Mouse (Mus musculus): ENCODE data around the gene Nt5dc1. TPM values are rescaled to one million over a fixed set of nuclear protein-coding genes. Genes with fewer than 3 reads are reported as not detected.
A peak's percentile ranks its signal among the peaks of the same experiment; 100 is the strongest.

Gene Nt5dc1
- polyA plus RNA-seq, 1 experiment from 2014 or later: 4.1 TPM

DNA sequence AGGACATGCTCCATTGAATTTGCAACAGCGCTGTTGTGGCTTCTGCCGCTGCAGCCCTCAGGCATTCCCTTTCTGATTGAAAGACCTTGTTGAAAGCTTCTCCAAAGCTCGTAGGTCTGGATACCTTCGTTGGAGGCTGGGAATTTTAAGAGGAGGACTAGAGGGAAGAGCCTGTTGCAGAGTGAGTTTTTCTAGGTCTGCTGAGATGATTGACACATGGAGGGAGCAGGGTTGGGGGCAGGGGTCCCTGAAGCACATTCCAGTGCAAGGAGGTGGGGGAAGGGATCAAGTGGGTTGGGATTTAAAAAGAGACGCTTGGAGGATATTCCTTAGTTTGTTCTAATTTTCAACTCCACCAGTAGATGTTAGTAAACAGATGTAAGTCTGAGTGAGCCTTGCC lies 118.0 kb downstream of the Nt5dc1 start:
- H3K36me3 ChIP-seq (ENCODE audit: control insufficient read depth, insufficient read depth, low read length): no peaks in the 10 kb centered on the region
- no peaks in the 10 kb centered on the region for H3K27me3 ChIP-seq (ENCODE audit: control insufficient read depth, insufficient read depth, low read length)
- H3K9ac ChIP-seq (ENCODE audit: low read length): peak overlapping the region; percentile 20; the same call in 1 of the 2 replicates
- peak overlapping the region; percentile 63 for H3K4me2 ChIP-seq (ENCODE audit: low read depth)
- peaks cover 16% of the 10 kb centered on the region for H3K4me1 ChIP-seq (ENCODE audit: control insufficient read depth, insufficient read depth, low read length)
- no peaks in the 10 kb centered on the region for H3K9me3 ChIP-seq (ENCODE audit: control insufficient read depth, low read length)
- ATAC-seq (ENCODE audit: insufficient read depth, low FRiP score, low TSS enrichment): no peak
- peak overlapping the region; percentile 58 for H3K4me3 ChIP-seq (ENCODE audit: low read depth, low read length)
- no peak for DNase-seq (ENCODE audit: low spot score)
- WGBS: 27% methylated on average over 5 of the region's 5 CpGs
- no peak overlapping the region for H3K27ac ChIP-seq (ENCODE audit: low read depth, low read length)

DNA sequence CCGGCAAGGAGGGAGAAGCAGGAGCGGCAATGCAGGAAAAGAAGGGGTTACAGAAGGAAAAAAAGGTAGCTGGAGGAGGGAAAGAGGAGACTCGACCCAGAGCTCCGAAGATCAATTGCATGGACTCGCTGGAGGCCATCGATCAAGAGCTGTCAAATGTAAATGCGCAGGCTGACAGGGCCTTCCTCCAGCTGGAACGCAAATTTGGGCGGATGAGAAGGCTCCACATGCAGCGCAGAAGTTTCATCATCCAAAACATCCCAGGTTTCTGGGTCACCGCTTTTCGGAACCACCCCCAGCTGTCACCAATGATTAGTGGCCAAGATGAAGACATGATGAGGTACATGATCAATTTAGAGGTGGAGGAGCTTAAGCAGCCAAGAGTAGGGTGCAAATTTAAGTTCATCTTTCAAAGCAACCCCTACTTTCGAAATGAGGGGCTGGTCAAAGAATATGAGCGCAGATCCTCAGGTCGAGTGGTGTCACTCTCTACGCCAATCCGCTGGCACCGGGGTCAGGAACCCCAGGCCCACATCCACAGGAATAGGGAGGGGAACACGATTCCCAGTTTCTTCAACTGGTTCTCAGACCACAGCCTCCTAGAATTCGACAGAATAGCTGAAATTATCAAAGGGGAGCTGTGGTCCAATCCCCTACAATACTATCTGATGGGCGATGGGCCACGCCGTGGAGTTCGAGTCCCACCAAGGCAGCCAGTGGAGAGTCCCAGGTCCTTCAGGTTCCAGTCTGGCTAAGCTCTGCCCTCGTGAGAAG lies 120.2 kb downstream of the Nt5dc1 start:
- 45% methylated on average over 25 of the region's 25 CpGs for WGBS
- Histone ChIP-seq H3K36me3 (ENCODE audit: control insufficient read depth, insufficient read depth, low read length) (no peaks in the 10 kb centered on the region), H3K4me1 (ENCODE audit: control insufficient read depth, insufficient read depth, low read length) (peaks cover 16% of the 10 kb centered on the region), H3K4me3 (ENCODE audit: low read depth, low read length) (peak overlapping the region; percentile 58), H3K27me3 (ENCODE audit: control insufficient read depth, insufficient read depth, low read length) (no peaks in the 10 kb centered on the region), H3K9ac (ENCODE audit: low read length) (peak overlapping the region; percentile 66), H3K27ac (ENCODE audit: low read depth, low read length) (peak overlapping the region; percentile 85), H3K4me2 (ENCODE audit: low read depth) (peak overlapping the region; percentile 63), H3K9me3 (ENCODE audit: control insufficient read depth, low read length) (no peaks in the 10 kb centered on the region)
- DNase-seq (ENCODE audit: low spot score) (no peak), ATAC-seq (ENCODE audit: insufficient read depth, low FRiP score, low TSS enrichment) (peak; percentile 51)

- Histone ChIP-seq H3K36me3 (ENCODE audit: control insufficient read depth, insufficient read depth, low read length) (no peaks in the 10 kb centered on the region), H3K9me3 (ENCODE audit: control insufficient read depth, low read length) (no peaks in the 10 kb centered on the region), H3K27me3 (ENCODE audit: control insufficient read depth, insufficient read depth, low read length) (no peaks in the 10 kb centered on the region), H3K9ac (ENCODE audit: low read length) (peak within 1 kb of the TSS; percentile 66), H3K4me3 (ENCODE audit: low read depth, low read length) (peak within 1 kb of the TSS; percentile 58), H3K4me2 (ENCODE audit: low read depth) (peak within 1 kb of the TSS; percentile 63), H3K4me1 (ENCODE audit: control insufficient read depth, insufficient read depth, low read length) (peaks cover 16% of the 10 kb centered on the region), H3K27ac (ENCODE audit: low read depth, low read length) (peak within 1 kb of the TSS; percentile 85)
- WGBS: under 1% methylated on average over 38 of the region's 38 CpGs
- peak; percentile 91 for DNase-seq (ENCODE audit: low spot score)
- ATAC-seq (ENCODE audit: insufficient read depth, low FRiP score, low TSS enrichment): peak; percentile 98
Measured at GRCm38 (mm10) chr10:34297299-34297979, 120.9 kb downstream of the Nt5dc1 start, which contains the start of gene Tspyl4. Tspyl4 (plus strand) TSS chr10:34297442.

GRCm38 (mm10) chr10:34296911-34297298 lies 121.4 kb downstream of the Nt5dc1 start:
- Histone ChIP-seq H3K27ac (ENCODE audit: low read depth, low read length) (no peak overlapping the region), H3K4me2 (ENCODE audit: low read depth) (peak overlapping the region; percentile 63), H3K36me3 (ENCODE audit: control insufficient read depth, insufficient read depth, low read length) (no peaks in the 10 kb centered on the region), H3K9ac (ENCODE audit: low read length) (0 out of 2 replicates have a peak overlapping the region, but pooled peaks have one; percentile 26), H3K27me3 (ENCODE audit: control insufficient read depth, insufficient read depth, low read length) (no peaks in the 10 kb centered on the region), H3K9me3 (ENCODE audit: control insufficient read depth, low read length) (no peaks in the 10 kb centered on the region), H3K4me3 (ENCODE audit: low read depth, low read length) (peak overlapping the region; percentile 58), H3K4me1 (ENCODE audit: control insufficient read depth, insufficient read depth, low read length) (peaks cover 16% of the 10 kb centered on the region)
- ATAC-seq (ENCODE audit: insufficient read depth, low FRiP score, low TSS enrichment): 0 out of 2 replicates have a peak, but pooled peaks have one; percentile 8
- 4% methylated on average over 13 of the region's 13 CpGs for WGBS
- DNase-seq (ENCODE audit: low spot score): no peak

GRCm38 (mm10) chr10:34282420-34283238 lies 135.7 kb downstream of the Nt5dc1 start:
- peak; percentile 46 for DNase-seq (ENCODE audit: low spot score)

GRCm38 (mm10) chr10:34281962-34282388 lies 136.4 kb downstream of the Nt5dc1 start, which contains the start of gene Tspyl1:
Tspyl1 (plus strand) TSS chr10:34282190.
- Histone ChIP-seq H3K36me3 (ENCODE audit: control insufficient read depth, insufficient read depth, low read length) (no peaks in the 10 kb centered on the region), H3K4me3 (ENCODE audit: low read depth, low read length) (peak within 1 kb of the TSS; percentile 91), H3K4me1 (ENCODE audit: control insufficient read depth, insufficient read depth, low read length) (peaks cover 8% of the 10 kb centered on the region), H3K9ac (ENCODE audit: low read length) (peak within 1 kb of the TSS; percentile 92), H3K4me2 (ENCODE audit: low read depth) (peak within 1 kb of the TSS; percentile 39), H3K27me3 (ENCODE audit: control insufficient read depth, insufficient read depth, low read length) (no peaks in the 10 kb centered on the region), H3K9me3 (ENCODE audit: control insufficient read depth, low read length) (no peaks in the 10 kb centered on the region), H3K27ac (ENCODE audit: low read depth, low read length) (peak within 1 kb of the TSS; percentile 50; the same call in 1 of the 2 replicates)
- under 1% methylated on average over 38 of the region's 38 CpGs for WGBS
- peak; percentile 98 for ATAC-seq (ENCODE audit: insufficient read depth, low FRiP score, low TSS enrichment)
- DNase-seq (ENCODE audit: low spot score): peak; percentile 97

More at GRCm38 (mm10) chr10:34282420-34283238, 135.7 kb downstream of the Nt5dc1 start:
- Histone ChIP-seq H3K4me2 (ENCODE audit: low read depth) (peak overlapping the region; percentile 39), H3K36me3 (ENCODE audit: control insufficient read depth, insufficient read depth, low read length) (no peaks in the 10 kb centered on the region), H3K27me3 (ENCODE audit: control insufficient read depth, insufficient read depth, low read length) (no peaks in the 10 kb centered on the region), H3K9me3 (ENCODE audit: control insufficient read depth, low read length) (no peaks in the 10 kb centered on the region), H3K27ac (ENCODE audit: low read depth, low read length) (0 out of 2 replicates have a peak overlapping the region, but pooled peaks have one; percentile 50), H3K4me3 (ENCODE audit: low read depth, low read length) (peak overlapping the region; percentile 91), H3K4me1 (ENCODE audit: control insufficient read depth, insufficient read depth, low read length) (peaks cover 8% of the 10 kb centered on the region), H3K9ac (ENCODE audit: low read length) (peak overlapping the region; percentile 92)
- peak; percentile 42 for ATAC-seq (ENCODE audit: insufficient read depth, low FRiP score, low TSS enrichment)
- 4% methylated on average over 47 of the region's 47 CpGs for WGBS

GRCm38 (mm10) chr10:34281211-34281961 lies 137.0 kb downstream of the Nt5dc1 start:
- H3K9ac ChIP-seq (ENCODE audit: low read length): peak overlapping the region; percentile 59
- no peaks in the 10 kb centered on the region for H3K27me3 ChIP-seq (ENCODE audit: control insufficient read depth, insufficient read depth, low read length)
- peak overlapping the region; percentile 91 for H3K4me3 ChIP-seq (ENCODE audit: low read depth, low read length)
- H3K4me2 ChIP-seq (ENCODE audit: low read depth): peak overlapping the region; percentile 39
- H3K9me3 ChIP-seq (ENCODE audit: control insufficient read depth, low read length): no peaks in the 10 kb centered on the region
- H3K4me1 ChIP-seq (ENCODE audit: control insufficient read depth, insufficient read depth, low read length): peaks cover 8% of the 10 kb centered on the region
- peak overlapping the region; percentile 35; the same call in 1 of the 2 replicates for H3K27ac ChIP-seq (ENCODE audit: low read depth, low read length)
- ATAC-seq (ENCODE audit: insufficient read depth, low FRiP score, low TSS enrichment) (peak; percentile 1; the same call in 1 of the 2 replicates), DNase-seq (ENCODE audit: low spot score) (peak; percentile 13)
- H3K36me3 ChIP-seq (ENCODE audit: control insufficient read depth, insufficient read depth, low read length): no peaks in the 10 kb centered on the region
- 25% methylated on average over 14 of the region's 14 CpGs for WGBS
